Mouse (Mus musculus) C2C12 (cell line): ENCODE measurements around the gene Hdac7. TPM values are rescaled to one million over a fixed set of nuclear protein-coding genes. Genes with fewer than 3 reads are reported as not detected.

Experiments
- H3K27me3 ChIP-seq: one replicate; pipeline ENCODE4 v1.6.1; 2011; ENCODE audit not compliant: control insufficient read depth, insufficient read depth, insufficient read length
- H3K36me3 ChIP-seq: one replicate; pipeline ENCODE4 v1.6.1; 2011; ENCODE audit not compliant: control insufficient read depth, insufficient read depth
- H3K4me3 ChIP-seq: one replicate; pipeline ENCODE4 v1.5.1; 2011; ENCODE audit warnings: mild to moderate bottlenecking, control low read depth; ENCODE audit not compliant: poor library complexity, insufficient read depth, severe bottlenecking
- H3K79me2 ChIP-seq: one replicate; pipeline ENCODE4 v1.6.1; 2011; ENCODE audit not compliant: control insufficient read depth, insufficient read depth
- H3K79me3 ChIP-seq: one replicate; pipeline ENCODE4 v1.6.1; 2011; ENCODE audit warnings: low read depth, control low read depth
- H3ac ChIP-seq: one replicate; pipeline ENCODE3; 2011; ENCODE audit warnings: low read depth; ENCODE audit not compliant: control insufficient read depth, insufficient read length
- CEBPB ChIP-seq: IDR thresholded peaks from one replicate; pipeline ENCODE4 v1.6.1; 2011; ENCODE audit warnings: low read depth, mild to moderate bottlenecking, control low read depth, moderate library complexity
- CTCF ChIP-seq: IDR thresholded peaks from one replicate; pipeline ENCODE4 v1.5.1; 2011; ENCODE audit not compliant: control insufficient read depth, insufficient read depth, insufficient read length
- FOSL1 ChIP-seq: IDR thresholded peaks from one replicate; pipeline ENCODE4 v1.8.0; 2011; ENCODE audit warnings: mild to moderate bottlenecking, low read length; ENCODE audit not compliant: poor library complexity, insufficient read depth, severe bottlenecking
- MAX ChIP-seq: IDR thresholded peaks from one replicate; pipeline ENCODE4 v1.6.1; 2011; ENCODE audit warnings: mild to moderate bottlenecking, control low read depth
- MYOD1 ChIP-seq: IDR thresholded peaks from one replicate; pipeline ENCODE4 v1.6.1; 2011; ENCODE audit warnings: low read depth; ENCODE audit not compliant: control insufficient read depth, insufficient read length
- MYOG ChIP-seq: IDR thresholded peaks from one replicate; pipeline ENCODE4 v1.6.1; 2011; ENCODE audit not compliant: control insufficient read depth, insufficient read length; ENCODE audit errors: extremely low read depth
- USF1 ChIP-seq: IDR thresholded peaks from one replicate; pipeline ENCODE4 v1.6.1; 2011; ENCODE audit warnings: low read depth, mild to moderate bottlenecking, control low read depth, moderate library complexity
- polyA plus RNA-seq: library from polyadenylated mRNA; unstranded; fragments of >200 nt; fragmentation: generic; extraction: Trizol; gene quantifications from one replicate; pipeline ENCODE4 v1.2.1, GENCODE M21; 2012; ENCODE audit warnings: missing spikeins

Gene Hdac7
- polyA plus RNA-seq, 1 experiment: 41.2 TPM

GRCm38 (mm10) chr15:97781961-97782748, 62.1 kb downstream of the Hdac7 start:
- Histone ChIP-seq H3K36me3 (peaks cover 1% of the 10 kb centered on the region), H3K4me3 (no peak overlapping the region), H3K27me3 (no peaks in the 10 kb centered on the region), H3K79me2 (peaks cover 27% of the 10 kb centered on the region), H3ac (no peak overlapping the region), H3K79me3 (peaks cover 12% of the 10 kb centered on the region)
- TF ChIP-seq MYOD1 (peak; percentile 26), MYOG (no peak), USF1 (no peak)

- H3ac ChIP-seq: no peak overlapping the region
- no peak overlapping the region for H3K4me3 ChIP-seq
- TF ChIP-seq USF1: no peak
- no peak for TF ChIP-seq MAX
- TF ChIP-seq FOSL1: no peak
- TF ChIP-seq MYOG: no peak
- TF ChIP-seq CTCF: no peak
- no peak for TF ChIP-seq CEBPB
- TF ChIP-seq MYOD1: no peak
- H3K36me3 ChIP-seq: no peaks in the 10 kb centered on the region
- H3K79me3 ChIP-seq: peaks cover 11% of the 10 kb centered on the region
- H3K27me3 ChIP-seq: no peaks in the 10 kb centered on the region
- H3K79me2 ChIP-seq: peaks cover 15% of the 10 kb centered on the region
Measured at GRCm38 (mm10) chr15:97780611-97781031, 63.7 kb downstream of the Hdac7 start.

- no peak overlapping the region for H3ac ChIP-seq
- TF ChIP-seq CTCF: no peak
- no peak for TF ChIP-seq USF1
- no peak for TF ChIP-seq MYOD1
- TF ChIP-seq MAX: no peak
- no peak for TF ChIP-seq FOSL1
- TF ChIP-seq MYOG: no peak
- TF ChIP-seq CEBPB: no peak
- no peaks in the 10 kb centered on the region for H3K36me3 ChIP-seq
- peaks cover under 1% of the 10 kb centered on the region for H3K79me3 ChIP-seq
- no peak overlapping the region for H3K4me3 ChIP-seq
- no peaks in the 10 kb centered on the region for H3K27me3 ChIP-seq
- H3K79me2 ChIP-seq: peaks cover 4% of the 10 kb centered on the region
Measured at GRCm38 (mm10) chr15:97779576-97779975, 64.7 kb downstream of the Hdac7 start.

- TF ChIP-seq USF1 (no peak), CTCF (no peak)
- no peaks in the 10 kb centered on the region for H3K79me3 ChIP-seq
- H3ac ChIP-seq: no peak within 1 kb of the TSS
- no peaks in the 10 kb centered on the region for H3K27me3 ChIP-seq
- H3K79me2 ChIP-seq: no peaks in the 10 kb centered on the region
- no peak within 1 kb of the TSS for H3K4me3 ChIP-seq
- no peaks in the 10 kb centered on the region for H3K36me3 ChIP-seq
Measured at GRCm38 (mm10) chr15:97778311-97779098, 65.8 kb downstream of the Hdac7 start, which contains the start of gene Slc48a1. Gene Slc48a1, plus strand, starts transcription at chr15:97778520.

GRCm38 (mm10) chr15:97776919-97777318, 67.4 kb downstream of the Hdac7 start:
- H3K27me3 ChIP-seq: no peaks in the 10 kb centered on the region
- H3K4me3 ChIP-seq: no peak overlapping the region
- H3K79me3 ChIP-seq: no peaks in the 10 kb centered on the region
- H3K79me2 ChIP-seq: no peaks in the 10 kb centered on the region
- no peak for TF ChIP-seq USF1
- H3K36me3 ChIP-seq: no peaks in the 10 kb centered on the region
- no peak overlapping the region for H3ac ChIP-seq

- no peak for TF ChIP-seq FOSL1
- peak; percentile 91 for TF ChIP-seq CTCF
- H3K79me2 ChIP-seq: no peaks in the 10 kb centered on the region
- H3K79me3 ChIP-seq: no peaks in the 10 kb centered on the region
Measured at GRCm38 (mm10) chr15:97776514-97776913, 67.8 kb downstream of the Hdac7 start.

More at GRCm38 (mm10) chr15:97776514-97776913, 67.8 kb downstream of the Hdac7 start:
- Histone ChIP-seq H3K27me3 (no peaks in the 10 kb centered on the region), H3ac (no peak overlapping the region), H3K4me3 (no peak overlapping the region), H3K36me3 (no peaks in the 10 kb centered on the region)
